Mouse (Mus musculus) right cerebral cortex, postnatal 4 days (tissue): ENCODE results near the gene Snx18.
A peak's percentile ranks its signal among the peaks of the same experiment; 100 is the strongest.

ENCODE experiments used
- DNase-seq: peaks from one replicate; pipeline ENCODE4 v3.0.0-alpha.2; 2022

Snx18 gene

DNA sequence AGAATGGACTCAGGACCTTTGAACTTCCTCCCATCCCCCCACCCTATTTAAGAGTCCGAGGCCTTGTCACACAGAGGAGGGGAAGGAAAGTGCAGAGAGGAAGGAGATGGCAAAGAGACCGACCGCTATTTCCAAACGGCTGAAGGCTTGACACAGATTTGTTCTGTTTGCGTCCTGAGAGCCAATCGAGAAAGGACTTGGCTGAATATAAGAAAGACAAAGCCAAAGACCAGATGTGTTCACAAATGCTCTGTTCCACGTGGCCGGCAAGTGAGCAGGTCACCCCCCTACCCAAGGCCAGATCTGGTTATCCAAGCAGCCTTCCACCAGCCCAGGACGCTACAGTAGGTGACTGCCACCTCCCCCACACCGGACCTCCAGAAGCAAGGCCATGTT, 2.8 kb downstream of the Snx18 start:
- no peak for DNase-seq

DNA sequence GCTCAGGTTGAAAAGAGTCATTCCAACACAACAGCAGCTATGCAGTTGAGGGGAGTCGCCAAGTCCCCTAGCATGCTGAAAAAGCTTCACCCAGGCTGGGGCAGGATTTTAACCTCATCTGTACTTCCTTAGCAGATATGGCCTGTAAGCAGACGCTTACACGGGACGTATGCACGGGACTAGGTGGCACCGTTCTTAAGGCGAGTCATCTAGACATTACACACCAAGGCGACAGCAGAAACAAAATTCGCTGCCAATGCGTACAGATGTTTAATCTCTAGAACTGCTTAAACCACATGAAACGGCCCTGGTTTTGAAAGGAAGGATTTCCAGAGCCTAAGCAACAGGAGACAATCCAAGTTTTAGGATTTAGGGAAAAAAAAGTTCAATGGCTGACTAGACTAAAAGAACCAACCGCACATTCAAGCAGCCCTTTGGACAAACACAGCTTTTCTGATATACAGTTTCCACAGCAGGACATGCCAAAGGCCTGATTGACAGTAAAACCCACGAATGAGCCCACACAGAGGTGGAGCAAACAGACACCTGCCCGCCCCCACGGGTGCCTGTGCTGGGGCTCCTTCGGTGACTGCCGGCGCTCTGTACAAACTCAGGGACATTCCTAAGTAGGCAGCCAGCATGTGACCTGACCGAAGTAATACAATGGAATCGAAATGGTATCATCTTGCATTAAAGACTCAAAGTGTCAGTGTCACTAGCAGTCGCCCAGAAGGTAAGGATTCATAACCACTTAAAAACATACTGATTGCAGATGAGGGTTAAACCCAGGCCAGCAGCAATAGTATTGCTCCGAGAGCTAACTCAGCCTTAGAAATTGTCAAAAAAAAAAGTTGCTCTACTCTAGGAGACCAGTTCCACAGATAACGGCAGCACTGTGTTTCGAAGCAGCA, 3.5 kb downstream of the Snx18 start:
- peak; percentile 59 for DNase-seq

DNA sequence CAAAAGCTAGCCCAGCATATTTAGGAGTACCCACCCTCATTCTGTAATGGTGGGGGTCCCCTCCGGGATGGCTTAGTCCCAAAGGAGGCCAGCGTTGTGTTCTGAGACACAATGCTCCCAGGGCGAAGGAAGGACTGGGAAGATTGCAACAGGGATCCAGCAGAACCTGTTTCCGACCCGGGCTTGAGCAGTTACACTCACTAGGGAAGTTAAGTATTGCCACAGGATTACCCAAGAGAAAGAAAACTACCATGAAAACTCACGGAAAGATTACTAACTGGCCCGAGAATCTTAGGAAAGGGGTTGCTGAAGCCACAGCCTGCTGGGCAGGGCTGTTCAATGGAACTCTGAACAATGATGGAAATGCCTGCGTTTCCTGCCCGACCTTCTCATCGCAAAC, 4.5 kb downstream of the Snx18 start:
- no peak for DNase-seq

DNA sequence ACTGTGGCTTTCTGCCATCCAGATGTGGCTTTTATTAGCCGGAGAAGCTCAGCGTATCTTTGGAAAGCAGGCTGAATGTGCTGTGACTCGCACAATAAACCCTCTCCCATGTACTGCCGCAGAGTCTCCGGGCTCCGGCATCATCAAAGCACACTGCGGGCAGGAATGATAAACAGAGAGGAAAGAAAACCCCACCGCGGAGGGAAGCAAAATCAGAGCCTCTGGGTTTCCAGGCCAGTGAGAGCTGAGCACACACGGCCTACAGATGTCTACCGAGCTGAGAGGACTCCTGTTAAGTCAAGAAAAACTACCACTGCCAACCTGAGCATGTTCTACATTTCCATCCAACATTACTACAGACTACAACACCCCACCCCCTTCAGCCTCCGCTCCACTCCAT, 5.0 kb downstream of the Snx18 start:
- no peak for DNase-seq

DNA sequence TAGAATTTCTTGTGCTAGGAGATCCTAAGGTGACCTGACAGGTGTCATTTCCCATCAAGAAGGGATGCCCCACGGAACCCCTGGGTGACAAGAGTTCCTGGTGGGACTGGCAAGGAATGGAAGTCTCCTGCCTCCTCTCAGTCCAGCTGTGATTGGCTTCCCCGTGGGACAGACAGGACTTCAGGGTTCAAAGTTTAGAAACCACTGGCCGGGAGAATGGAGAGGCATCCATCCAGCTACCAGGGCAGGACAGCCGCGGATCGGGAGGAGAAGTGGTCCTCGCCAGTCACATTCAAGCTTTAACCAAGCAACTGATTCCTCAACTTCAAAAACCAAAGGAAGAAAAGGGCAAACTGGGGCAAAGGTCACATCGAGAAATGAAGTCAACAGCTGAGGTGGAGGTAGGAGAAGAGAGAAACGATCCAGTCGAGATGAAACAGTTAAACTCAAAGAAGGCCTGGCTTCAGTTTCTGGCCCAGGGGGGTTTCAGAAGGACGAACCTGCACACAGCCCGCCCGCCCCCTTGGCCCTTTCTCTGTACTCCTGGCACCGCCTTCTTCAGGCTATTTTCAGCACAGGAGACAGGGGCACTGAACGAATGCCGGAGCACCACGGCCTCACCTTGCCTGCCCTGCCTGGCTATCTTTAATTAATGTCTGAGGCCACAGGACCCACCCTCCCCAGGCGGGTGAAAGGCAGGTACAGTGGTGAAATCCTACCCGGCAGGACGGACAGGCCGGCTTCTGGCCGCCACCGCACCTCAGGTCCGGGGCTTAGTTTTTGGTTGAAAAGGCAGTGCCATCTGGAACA, 6.0 kb downstream of the Snx18 start:
- DNase-seq = no peak

DNA sequence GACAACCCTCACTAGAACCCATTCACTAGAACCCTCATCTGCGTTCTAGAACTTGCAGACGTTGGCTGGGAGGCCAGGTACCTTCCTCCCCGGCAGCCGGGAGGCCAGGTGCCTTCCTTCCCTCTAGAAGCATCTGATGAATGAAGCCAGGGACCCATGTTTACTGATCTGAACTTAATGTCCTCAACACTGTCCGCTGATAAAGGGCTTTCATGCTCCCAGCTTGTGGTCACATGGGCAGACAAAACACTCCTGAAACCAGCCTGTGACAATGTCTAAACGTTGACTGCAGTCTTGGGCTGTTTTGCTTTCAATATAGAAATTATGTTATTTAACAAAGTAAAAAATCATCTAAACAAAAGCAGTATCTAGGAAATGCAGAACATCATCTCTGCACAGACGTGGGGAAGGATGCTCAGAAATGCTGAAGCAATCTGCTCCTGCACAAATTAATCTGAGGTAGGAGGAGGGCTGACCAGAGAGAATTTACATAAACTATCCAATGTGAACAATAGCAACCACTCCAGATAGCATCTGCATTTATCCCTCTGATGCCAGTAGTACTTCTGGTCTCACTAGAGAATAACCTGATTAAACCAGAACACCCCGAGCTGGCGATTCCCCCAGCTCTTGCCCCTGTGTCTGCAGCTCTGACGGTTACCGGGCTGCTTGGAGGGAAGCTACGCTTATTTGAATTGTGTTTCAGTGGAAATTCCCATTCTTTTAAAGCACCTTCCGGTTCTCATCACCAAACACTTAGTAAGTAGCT, 7.4 kb downstream of the Snx18 start:
- DNase-seq = no peak

DNA sequence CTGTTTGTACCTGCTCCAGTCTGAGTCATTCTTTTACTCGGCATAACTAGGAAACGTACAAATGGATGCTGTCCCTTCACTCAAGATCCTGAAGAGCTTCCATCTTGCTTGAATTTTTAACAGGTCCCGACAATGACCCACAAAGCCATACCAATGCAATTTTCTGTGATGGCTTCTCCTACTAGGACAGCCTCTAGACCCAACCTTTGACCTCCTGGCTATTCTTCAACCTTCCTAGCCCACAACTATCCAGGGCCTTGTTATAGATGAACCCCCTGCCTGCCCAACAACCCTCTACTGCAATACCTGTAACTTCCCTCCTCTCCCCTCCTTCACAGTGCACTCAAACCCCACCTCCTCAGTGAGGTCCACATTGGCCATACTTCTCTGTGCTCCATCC, 8.9 kb downstream of the Snx18 start:
- DNase-seq = no peak

DNA sequence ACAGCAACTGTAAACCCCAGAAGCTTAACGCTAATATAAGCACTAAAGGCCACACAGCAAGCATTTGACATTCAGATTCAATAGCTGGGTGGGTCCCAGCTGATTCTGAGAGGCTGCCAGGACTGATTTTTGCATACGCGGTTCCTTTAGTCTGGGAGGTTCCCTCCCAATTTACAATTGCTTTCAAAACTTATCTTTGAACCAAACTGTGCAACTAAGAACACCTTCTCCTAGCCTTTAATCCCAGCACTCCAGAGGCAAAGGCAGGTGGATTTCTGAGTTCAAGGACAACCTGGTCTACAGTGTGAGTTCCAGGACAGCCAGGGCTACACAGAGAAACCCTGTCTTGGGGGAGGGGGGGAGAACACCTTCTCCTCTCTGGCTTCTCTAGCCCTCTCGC, 10.5 kb downstream of the Snx18 start:
- DNase-seq = no peak

DNA sequence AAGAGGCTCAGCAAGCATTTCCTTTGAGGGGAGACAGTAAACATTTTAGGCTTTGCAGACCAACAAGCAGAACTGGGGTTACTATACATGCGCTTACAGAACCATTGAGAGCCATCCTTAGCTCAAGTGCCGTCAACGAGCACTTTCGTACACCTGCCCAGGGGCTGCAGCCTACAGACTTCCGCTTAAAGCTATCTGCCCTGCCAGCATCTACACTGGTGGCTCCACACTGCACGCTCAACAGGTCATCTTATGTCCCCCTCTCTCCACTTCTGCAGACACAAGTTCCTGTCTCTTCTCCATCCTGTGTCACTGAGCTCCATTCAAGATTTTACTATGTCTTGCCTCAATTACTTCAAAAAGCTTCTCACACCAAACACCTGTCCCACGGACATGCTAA, 11.0 kb downstream of the Snx18 start:
- DNase-seq = no peak

DNA sequence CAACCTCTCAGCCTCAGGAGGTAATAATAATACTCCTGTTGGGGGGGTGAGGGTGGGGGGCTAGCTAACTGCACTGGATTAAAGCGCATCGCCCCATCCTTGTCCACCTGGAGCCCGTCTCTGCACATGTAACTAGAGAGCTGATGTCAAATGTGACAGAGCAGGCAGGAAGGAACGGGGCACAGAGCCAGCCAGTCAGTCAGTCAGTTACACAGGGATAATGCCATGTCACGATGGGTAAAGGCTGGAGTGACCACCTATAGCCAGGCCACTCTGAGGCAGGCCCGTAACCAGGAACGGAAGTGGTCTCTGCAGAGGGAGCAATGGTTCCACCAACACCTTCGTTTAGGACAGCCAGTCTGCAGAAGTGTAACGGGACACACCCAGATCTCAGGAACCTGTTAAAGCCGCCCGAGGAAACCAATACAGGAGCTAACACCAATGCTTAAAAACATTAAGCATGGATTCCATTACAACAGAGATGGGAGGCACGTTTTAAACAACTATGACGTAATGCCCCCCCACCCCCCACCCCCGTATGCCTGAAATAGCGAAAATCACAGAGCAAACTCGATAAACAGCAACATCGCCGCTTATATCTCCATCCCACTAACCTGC, 11.5 kb downstream of the Snx18 start:
- no peak for DNase-seq

DNA sequence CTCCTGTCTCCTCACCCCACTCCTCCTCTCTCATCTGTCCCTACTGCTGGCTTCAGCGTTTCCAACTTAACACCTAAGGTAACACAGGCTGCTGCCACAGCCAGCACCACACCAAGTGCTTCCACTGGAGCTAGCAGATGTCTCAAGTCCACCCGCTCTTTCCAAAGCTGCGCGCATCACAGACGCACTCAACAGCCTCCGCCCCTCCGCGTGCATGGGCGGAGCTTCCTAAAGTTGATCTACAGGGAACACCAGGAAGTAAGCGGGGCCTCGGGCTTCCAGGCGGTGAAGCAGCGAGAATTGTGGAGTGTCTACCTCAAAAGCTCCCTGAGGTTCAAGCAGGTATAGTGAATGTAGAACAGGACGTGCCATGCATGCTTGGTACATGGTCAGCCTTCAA, 12.2 kb downstream of the Snx18 start:
- DNase-seq = no peak

DNA sequence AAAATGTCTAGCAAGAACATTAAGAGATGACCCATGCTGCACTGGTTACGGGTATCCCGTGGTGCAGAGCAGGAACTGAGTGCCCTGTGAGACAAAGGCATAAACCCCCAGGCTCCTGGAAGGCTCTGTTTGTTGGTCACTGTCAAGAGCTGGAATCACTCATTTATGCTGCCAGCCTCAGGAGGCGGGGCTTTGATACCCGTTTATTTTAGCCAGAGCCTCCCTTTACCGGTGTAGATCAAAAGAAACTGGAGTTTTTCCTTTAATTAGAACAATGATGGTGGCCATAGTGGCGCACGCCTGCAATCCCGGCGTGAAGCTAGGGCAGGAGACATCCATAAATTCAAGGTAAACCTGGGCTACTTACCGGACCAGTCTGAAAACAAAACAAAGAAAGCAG, 12.7 kb downstream of the Snx18 start:
- no peak for DNase-seq

DNA sequence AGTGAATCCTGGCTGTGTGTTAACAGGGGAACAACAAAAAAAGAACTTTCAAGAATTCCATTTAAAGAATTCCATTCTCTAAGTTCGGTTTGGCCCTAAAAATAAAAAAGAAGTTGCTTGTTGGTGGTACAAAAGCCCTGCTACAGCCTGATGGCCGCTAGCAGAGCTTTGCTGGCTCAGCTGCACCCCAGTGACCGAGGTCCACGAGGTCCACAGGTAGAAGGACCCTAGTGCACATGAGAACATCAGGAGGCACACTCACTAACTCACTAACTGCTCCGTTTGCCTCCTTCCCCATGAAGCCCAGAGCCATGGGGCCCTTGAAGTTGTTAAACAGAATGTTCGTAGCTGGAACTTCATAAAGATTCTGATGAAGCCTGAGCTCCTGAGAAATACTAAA, 14.0 kb downstream of the Snx18 start:
- DNase-seq = no peak

DNA sequence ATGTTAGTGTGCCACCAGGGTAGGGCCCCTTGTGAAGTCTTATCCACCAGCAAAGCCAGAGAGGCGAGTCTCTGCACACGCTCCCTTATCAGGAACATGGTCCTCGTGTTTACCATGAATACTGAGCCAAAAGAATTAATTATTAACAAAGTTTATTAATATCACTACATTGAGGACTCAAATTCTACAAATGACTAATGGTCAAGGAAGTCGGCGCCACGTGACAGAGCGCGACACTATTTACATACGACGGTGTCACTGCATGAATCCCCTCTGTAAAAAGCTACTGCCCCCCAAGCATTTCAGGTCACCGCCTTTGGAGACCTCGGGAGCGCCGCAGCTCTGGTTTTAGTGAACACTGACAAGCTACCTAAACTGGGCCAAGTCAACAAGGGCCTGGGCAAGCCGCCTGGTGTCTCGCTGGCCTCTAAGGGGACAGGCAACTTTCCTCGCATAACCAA, 15.5 kb downstream of the Snx18 start:
- no peak for DNase-seq

DNA sequence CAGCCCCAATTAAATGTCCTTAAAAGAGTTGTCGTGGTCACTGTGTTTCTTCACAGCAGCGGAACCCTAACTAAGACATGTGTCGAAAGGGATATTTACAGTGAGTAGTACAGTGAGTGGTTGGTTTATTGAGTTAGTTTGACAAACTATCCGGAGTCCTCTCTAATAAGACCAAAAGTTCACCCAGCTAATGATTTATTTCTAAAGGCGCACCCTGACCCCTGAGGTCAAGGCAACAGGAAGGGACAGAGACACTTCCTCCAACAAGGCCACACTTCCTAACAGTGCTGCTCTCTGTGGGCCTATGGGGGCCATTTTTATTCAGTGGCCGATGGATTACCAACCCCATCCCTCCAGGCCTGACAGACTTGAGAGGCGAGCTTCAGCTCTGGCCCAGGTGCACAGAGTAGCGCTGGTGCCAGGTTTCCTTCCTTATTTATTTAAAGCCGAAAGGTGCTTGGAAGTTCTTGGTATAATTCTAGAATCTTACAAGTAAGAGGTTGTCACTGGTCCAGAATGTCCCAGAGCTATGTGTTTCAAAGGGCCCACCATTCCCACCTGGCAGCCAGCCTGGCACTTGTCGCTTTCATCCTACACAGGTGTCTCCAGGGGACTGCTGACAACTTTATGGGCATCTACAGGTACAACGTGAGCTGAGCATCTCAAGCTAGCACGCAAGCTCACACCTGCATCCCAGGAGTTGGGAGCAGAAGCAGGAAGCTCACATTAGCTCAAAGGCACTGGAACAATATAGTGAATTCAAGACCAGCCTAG, 16.3 kb downstream of the Snx18 start:
- no peak for DNase-seq

DNA sequence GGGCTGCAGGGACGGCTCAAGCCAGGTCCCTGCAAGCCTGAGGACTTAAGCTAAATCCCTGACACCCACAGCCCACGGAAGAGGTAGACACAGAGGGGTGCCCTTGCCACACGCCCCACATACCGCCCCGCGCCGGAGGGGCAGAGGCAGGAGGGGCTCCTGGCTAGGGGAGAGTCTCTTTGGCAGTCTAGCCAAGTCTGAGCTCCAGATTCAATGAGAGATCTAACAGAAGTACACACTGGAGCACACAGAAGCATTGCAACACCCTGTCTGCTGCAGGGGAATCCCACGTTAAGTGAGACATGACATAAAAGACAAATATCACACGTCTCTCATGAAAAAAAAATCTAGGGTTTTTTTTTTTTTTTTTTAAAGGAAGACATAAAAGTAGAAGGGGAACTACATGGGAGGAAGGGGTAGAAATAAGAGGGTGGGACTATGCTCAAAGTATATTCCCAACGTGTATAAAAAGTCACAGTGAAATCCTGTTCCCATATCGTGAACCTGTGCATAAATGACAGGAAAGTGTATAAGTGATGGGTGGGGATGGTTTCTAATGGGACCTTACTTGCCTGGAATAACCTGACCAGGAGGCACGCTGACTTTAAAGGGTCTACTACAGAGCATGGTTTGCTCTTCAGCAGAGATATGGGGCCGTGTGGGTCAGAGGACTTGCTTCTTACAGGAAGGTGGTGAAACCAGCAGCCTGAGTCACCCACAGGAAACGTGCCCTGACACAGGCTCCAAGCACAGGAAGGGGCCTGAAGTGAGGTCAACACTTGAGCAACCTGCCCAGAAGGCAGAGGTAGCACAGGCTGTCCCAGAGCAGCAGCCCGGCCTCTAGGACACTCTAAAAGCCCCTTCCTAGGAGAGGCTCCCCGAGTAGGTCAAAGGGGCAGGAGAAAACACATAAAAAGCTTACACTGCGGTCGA, 17.6 kb downstream of the Snx18 start:
- DNase-seq = no peak

DNA sequence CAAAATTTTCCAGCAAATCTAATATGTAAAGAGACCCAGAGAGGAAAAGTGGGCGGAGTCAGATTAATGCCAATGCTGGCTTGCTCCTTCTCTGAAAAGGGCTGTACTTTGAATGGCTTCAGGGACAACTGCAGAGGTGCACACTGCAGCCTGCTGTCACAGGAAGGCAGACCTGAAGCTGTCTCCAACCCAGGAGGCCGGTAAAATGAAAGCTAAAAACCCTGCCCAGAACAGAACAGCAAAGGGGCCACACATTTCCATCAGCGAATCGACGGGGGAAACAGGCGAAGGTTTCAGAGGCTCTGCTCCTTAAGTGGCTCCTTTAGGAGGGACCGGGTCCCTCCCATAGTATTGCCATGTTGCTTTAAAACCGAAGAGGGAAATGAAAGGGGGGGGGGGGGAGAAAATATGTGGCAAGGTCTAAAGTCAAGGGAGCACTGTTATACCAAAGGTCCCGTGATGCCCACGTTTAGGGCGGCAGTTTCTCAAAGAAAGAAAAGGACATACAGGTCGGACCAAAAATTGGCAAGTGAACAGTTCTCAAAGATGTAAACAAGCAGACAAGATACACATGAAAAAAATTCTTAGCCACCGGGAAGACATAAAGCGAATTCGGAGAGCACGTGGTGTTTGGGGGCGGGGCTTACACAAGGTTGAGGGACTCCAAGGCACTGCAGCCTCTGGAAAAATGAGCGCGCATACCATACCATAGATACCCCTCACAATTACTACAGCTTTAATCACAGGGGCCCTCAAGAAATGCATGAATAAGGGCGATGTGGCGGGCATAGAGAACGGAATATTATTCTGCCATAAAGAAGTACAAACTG, 18.4 kb downstream of the Snx18 start:
- no peak for DNase-seq

DNA sequence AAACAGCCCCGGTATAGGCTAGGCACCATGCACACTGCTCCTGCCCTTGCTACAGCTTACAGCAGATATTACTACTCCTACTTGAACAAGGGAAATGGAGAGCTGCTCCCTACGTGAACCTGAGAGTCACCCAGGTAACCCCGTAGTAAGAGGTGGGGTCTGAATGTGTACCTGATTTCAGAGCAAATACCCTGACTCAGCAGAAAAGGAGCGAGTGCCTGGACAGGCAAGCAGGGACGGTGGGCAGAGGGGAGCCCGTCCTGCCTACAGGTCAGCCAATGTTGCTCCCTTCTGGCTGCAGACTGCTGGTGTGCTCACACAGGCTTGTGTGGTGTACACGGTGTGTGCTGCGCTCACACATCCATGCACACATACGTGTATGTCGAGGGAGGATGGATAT, 20.7 kb downstream of the Snx18 start:
- DNase-seq = no peak

DNA sequence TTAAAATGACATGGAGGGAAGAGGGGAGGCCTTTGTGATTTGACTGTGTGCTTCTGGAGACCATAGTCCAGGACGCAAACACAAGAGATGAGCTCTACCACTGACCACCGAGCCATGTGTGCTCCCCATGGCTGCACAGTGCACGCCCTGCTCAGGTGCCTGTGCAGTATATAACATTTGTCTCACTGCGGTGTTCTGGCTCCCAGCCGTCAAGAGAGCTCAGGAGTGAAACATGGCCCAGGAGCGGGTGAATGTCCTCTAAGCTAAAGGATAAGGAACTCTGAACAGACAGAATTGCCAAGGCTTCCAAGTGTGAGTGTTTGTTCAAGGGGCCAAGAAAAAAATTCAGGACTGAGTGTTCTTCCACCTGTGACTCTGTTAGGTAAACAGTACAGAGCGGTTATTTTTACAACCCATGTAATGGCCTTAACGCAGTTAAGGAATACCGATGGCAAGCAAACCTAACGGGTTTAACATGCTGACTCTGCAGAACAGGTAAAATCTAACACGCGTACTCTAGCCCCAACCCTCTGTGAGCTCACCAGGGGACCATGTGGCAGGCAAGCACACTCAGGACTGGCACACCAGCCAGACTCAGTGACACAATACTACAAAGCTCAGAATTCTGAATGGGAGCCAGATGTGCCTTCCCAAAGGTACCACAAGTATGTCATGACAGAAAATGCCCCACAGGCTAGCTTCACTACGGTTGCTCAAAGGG, 21.4 kb downstream of the Snx18 start:
- no peak for DNase-seq
